In genomic region chr9:120973026-120973515, GRCm38 (mm10) we compare ENCODE assay signal across 28 mouse cellular contexts. TPM values are rescaled to one million over a fixed set of nuclear protein-coding genes. Genes with fewer than 3 reads are reported as not detected.
DNase-seq lines count a peak whose midpoint lies in the region; ATAC-seq and TF ChIP-seq lines count a peak whose summit lies in the region.
"Had no signal": no experiment of that assay in that cellular context is flagged by ENCODE, and none has a peak within 500 bp of the region (broad histone marks: within the 10 kb centered on the region; RNA-seq: fewer than 3 reads in every experiment).

No protein-coding gene starts in this region.

- H3K9ac ChIP-seq in embryonic facial prominence, embryonic 13.5 days = no peak overlapping the region
- no peak overlapping the region for H3K9ac ChIP-seq in embryonic facial prominence, embryonic 15.5 days
- H3K9ac ChIP-seq: forebrain, postnatal 0 days; hindbrain, embryonic 13.5 days had no signal

- TF ChIP-seq POLR2A in kidney, adult 2 months (IDR thresholded peaks at IDR 0.05; ENCODE audit: low read depth, low read length) = no peak

- no peaks in the 10 kb centered on the region for H3K27me3 ChIP-seq in embryonic facial prominence, embryonic 13.5 days
- no peaks in the 10 kb centered on the region for H3K27me3 ChIP-seq in embryonic facial prominence, embryonic 10.5 days (replicated peaks; ENCODE audit: low read depth, poor library complexity, severe bottlenecking)
- no peaks in the 10 kb centered on the region for H3K27me3 ChIP-seq in kidney, adult 2 months (replicated peaks; ENCODE audit: control insufficient read depth, insufficient read depth, low read length)
- H3K27me3 ChIP-seq in embryonic facial prominence, embryonic 15.5 days = no peaks in the 10 kb centered on the region
- H3K27me3 ChIP-seq: hindbrain, embryonic 13.5 days had no signal

- no peak overlapping the region for H3K4me2 ChIP-seq in embryonic facial prominence, embryonic 13.5 days
- no peak overlapping the region for H3K4me2 ChIP-seq in embryonic facial prominence, embryonic 15.5 days (replicated peaks)
- H3K4me2 ChIP-seq: hindbrain, embryonic 13.5 days had no signal

- DNase-seq in embryonic facial prominence, embryonic 10.5 days (ENCODE audit: low spot score) = no peak
- no peak for DNase-seq in kidney, adult 2 months
- no peak for DNase-seq in kidney, adult 8-10 months
- DNase-seq in 3T3-L1 (ENCODE audit: low read depth, low spot score) = peak; percentile 75
- no peak for DNase-seq in thymus, postnatal 10 days (ENCODE audit: low spot score in 2 of 2)
- no peak for DNase-seq in heart, postnatal 4 days
- DNase-seq: adrenal gland, adult 8-10 months; adrenal gland, postnatal 25 days; cerebellum, adult 11-12 months; cerebellum, adult 8-10 months; cerebellum, postnatal 10 days; cerebellum, postnatal 36 days; embryo, embryonic 11 days; forebrain, postnatal 0 days; gastrocnemius, postnatal 10 days; gastrocnemius, postnatal 36 days; heart, adult 2 months had no signal

- H3K36me3 ChIP-seq in embryonic facial prominence, embryonic 13.5 days = peaks cover 18% of the 10 kb centered on the region
- H3K36me3 ChIP-seq in embryonic facial prominence, embryonic 10.5 days (replicated peaks) = peaks cover 27% of the 10 kb centered on the region
- no peaks in the 10 kb centered on the region for H3K36me3 ChIP-seq in kidney, adult 2 months (ENCODE audit: control insufficient read depth, insufficient read depth, low read length)
- peaks cover 15% of the 10 kb centered on the region for H3K36me3 ChIP-seq in embryonic facial prominence, embryonic 15.5 days

- H3K4me1 ChIP-seq in embryonic facial prominence, embryonic 13.5 days = peaks cover 32% of the 10 kb centered on the region
- H3K4me1 ChIP-seq in embryonic facial prominence, embryonic 10.5 days = peaks cover 17% of the 10 kb centered on the region
- peaks cover 8% of the 10 kb centered on the region; the same call in 1 of the 2 replicates for H3K4me1 ChIP-seq in kidney, adult 2 months (ENCODE audit: control insufficient read depth, insufficient read depth, low read length)
- peaks cover 29% of the 10 kb centered on the region for H3K4me1 ChIP-seq in embryonic facial prominence, embryonic 15.5 days

- TF ChIP-seq CTCF in kidney, adult 2 months (conservative IDR thresholded peaks at IDR 0.05; ENCODE audit: insufficient read depth, insufficient read length, low read depth, low read length) = no peak

- no peaks in the 10 kb centered on the region for H3K9me3 ChIP-seq in embryonic facial prominence, embryonic 13.5 days
- no peaks in the 10 kb centered on the region for H3K9me3 ChIP-seq in embryonic facial prominence, embryonic 10.5 days
- no peaks in the 10 kb centered on the region for H3K9me3 ChIP-seq in embryonic facial prominence, embryonic 15.5 days (replicated peaks)
- H3K9me3 ChIP-seq: forebrain, embryonic 10.5 days; heart, embryonic 10.5 days; hindbrain, embryonic 10.5 days; hindbrain, embryonic 13.5 days had no signal

- ATAC-seq in embryonic facial prominence, embryonic 13.5 days (ENCODE audit: insufficient number of reproducible peaks, insufficient read depth, low FRiP score, low TSS enrichment, low read depth) = no peak
- ATAC-seq in embryonic facial prominence, embryonic 15.5 days (ENCODE audit: insufficient number of reproducible peaks, low FRiP score, low TSS enrichment, low read depth) = no peak
- ATAC-seq: activated CD4-positive, CD25-positive, alpha-beta regulatory T cell, adult 4 months; CD4-positive, CD25-positive, alpha-beta regulatory T cell, adult 4 months; forebrain, embryonic 14.5 days; forebrain, postnatal 0 days; hindbrain, embryonic 16.5 days; intestine, postnatal 0 days had no signal

- H3K27ac ChIP-seq in embryonic facial prominence, embryonic 13.5 days = peak overlapping the region; percentile 39; the same call in 1 of the 2 replicates
- no peak overlapping the region for H3K27ac ChIP-seq in embryonic facial prominence, embryonic 10.5 days (replicated peaks)
- peak overlapping the region; percentile 54 for H3K27ac ChIP-seq in kidney, adult 2 months (ENCODE audit: insufficient read depth, low read depth, low read length)
- peak overlapping the region; percentile 58; the same call in 1 of the 2 replicates for H3K27ac ChIP-seq in embryonic facial prominence, embryonic 15.5 days (replicated peaks)
- H3K27ac ChIP-seq: forebrain, embryonic 10.5 days; heart, adult 2 months; heart, embryonic 10.5 days; hindbrain, embryonic 10.5 days; hindbrain, embryonic 13.5 days had no signal

- H3K4me3 ChIP-seq in embryonic facial prominence, embryonic 13.5 days = no peak overlapping the region
- H3K4me3 ChIP-seq in embryonic facial prominence, embryonic 10.5 days = no peak overlapping the region
- no peak overlapping the region for H3K4me3 ChIP-seq in kidney, adult 2 months (ENCODE audit: insufficient read depth, low read depth, low read length)
- no peak overlapping the region for H3K4me3 ChIP-seq in embryonic facial prominence, embryonic 15.5 days (replicated peaks)
- H3K4me3 ChIP-seq: forebrain, embryonic 10.5 days; heart, adult 2 months; heart, embryonic 10.5 days; hindbrain, embryonic 10.5 days; hindbrain, embryonic 13.5 days had no signal

- 64% methylated on average over 6 of the region's 6 CpGs for WGBS in embryonic facial prominence, embryonic 13.5 days
- 84% methylated on average over 6 of the region's 6 CpGs for WGBS in embryonic facial prominence, embryonic 10.5 days
- 36% methylated on average over 6 of the region's 6 CpGs for WGBS in kidney, adult 2 months
- WGBS in embryonic facial prominence, embryonic 15.5 days = 49% methylated on average over 6 of the region's 6 CpGs

RNA-seq across cellular contexts. Expression of gene Ctnnb1, which starts 44.1 kb away (rescaled TPM):
- polyA plus RNA-seq in embryonic facial prominence, embryonic 13.5 days (2015; fragmentation: Nextera tagmentation; extraction: Ambion mirVana) = 774 and 809 TPM in 2 replicates
- polyA plus RNA-seq in embryonic facial prominence, embryonic 10.5 days (2016; fragmentation: Nextera tagmentation; extraction: Ambion mirVana) = 584 and 637 TPM in 2 replicates
- polyA plus RNA-seq in kidney, adult 2 months (2012; rRNA removed) = 102 and 156 TPM in 2 replicates
- polyA plus RNA-seq in embryonic facial prominence, embryonic 15.5 days (2015; fragmentation: Nextera tagmentation; extraction: Ambion mirVana) = 614 and 657 TPM in 2 replicates
- total RNA-seq in heart, postnatal 4 days (2021) = 100 to 1,000 TPM; 632 to 676 TPM
